Mouse (Mus musculus) layer of hippocampus, adult 8-10 months (tissue): ENCODE results near the gene Gm5269. TPM values are rescaled to one million over a fixed set of nuclear protein-coding genes. Genes with fewer than 3 reads are reported as not detected.

ENCODE experiments used
- DNase-seq, 2 experiments: peaks; one replicate each; pipeline ENCODE4 v3.0.0; 2022; ENCODE audit warnings: low spot score in 2 of 2
- total RNA-seq, 4 experiments: library from RNA; stranded (reverse); gene quantifications; 2 replicates each; pipeline ENCODE4 v1.2.4; 2022

Gm5269 gene
- total RNA-seq, 4 experiments from 2014 or later: not detected

- no peak for DNase-seq
These were observed 8.7 kb downstream of the Gm5269 start for GRCm38 (mm10) chr1:45881228-45881832.

DNA sequence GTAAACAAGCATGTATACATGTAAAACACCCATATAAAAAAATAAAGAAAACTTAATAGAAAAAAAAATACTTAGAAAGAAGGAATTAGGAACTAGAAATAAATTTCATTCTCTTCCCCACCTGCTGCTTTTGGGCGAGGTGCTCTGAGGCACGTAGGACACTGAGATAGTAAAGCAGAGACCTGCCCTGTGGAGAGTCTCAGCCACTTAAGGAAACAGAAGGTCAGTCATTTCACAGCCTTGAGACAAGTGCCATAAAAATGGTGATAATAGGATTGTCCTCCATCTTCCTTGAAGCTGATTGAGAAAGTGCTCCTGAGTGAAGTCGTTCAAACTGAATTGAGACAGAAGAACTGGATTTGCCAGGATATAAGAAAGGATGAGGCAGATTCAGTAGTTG lies 12.6 kb downstream of the Gm5269 start:
- DNase-seq: no peak

DNA sequence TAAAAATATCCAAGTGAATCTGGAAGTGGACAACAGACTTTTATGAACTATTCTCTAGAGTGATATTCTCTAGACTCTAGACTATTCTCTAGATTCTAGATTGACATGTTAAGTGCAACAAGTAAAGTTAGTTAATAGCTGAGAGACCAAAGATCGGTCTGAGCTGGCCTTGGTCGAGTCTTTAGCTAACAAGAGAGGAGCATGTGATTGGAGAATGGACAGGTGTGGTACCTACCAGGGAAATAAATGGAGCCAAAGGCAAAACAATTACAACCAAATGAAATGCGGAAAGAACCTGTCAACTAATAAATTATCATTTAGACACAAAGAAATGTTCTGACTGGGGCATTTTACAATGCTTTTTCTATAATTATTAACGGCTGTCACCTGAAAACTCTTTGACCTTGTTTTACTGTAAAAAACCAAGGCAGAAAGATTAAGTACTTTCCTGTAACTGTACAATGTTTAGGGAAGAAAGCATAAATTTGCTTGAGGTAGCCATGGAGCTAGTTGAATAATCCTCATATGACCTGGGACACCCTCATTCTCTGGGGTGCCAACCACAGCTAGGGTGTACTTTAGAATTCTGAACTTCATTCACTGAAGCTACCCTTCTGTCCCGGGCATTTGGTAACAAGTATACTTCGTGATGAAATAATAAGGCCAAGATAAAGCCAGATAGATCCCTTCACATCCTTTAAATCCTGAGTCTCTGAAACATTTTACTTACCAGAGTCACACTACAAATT lies 13.4 kb downstream of the Gm5269 start:
- no peak for DNase-seq

GRCm38 (mm10) chr1:45875640-45876039 lies 14.4 kb downstream of the Gm5269 start:
- DNase-seq: no peak

DNA sequence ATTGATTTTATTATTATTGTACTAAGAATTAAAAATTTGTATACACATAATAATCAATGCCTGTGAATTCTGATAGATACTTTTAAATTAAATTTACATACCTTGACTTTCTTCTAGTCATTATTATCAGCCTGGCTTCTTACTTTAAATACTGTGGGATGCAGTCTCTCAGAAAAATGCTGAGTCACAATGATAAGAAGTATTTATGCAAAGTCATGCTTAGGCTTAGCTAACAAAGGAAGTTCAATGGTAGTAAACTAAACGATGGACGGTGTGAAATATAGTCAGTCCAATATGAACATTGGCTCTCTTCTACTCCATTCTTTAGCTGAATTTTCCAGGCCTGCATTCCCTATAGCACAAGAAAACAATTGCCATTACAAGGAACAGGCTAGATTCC lies 16.8 kb downstream of the Gm5269 start:
- DNase-seq: no peak

DNA sequence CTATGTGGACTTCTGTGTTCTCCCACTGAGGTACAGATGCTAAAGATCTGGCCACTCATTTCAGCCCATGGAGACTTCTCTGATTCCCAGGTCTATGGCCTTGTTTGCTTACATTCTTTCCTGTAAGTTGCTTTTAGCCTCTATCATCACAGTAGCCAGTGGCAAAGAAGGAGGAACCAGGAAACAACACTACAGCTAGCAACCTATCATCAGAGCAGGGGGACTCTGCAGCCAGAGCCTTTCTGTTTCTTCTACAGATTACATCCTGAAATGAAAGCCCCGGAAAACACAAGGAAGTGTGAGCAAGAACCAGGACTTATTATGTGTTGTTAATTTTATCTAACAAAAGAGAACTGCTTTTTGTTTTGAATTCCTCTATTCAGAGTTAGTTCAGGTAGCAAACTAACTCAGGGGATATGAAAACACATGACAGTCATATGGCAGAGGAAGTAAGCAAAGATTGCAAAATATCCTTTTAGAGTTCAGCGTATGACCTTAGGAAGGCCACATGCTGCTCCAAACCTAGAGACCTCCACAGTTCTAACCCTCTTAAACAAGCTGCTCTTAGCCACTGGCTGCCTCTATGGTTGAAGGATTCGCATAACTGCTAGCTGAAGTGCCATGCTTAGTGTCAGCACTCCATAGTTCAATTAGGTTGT lies 21.5 kb downstream of the Gm5269 start:
- no peak for DNase-seq

- DNase-seq: no peak
These were observed 22.0 kb downstream of the Gm5269 start for GRCm38 (mm10) chr1:45868050-45868449.

- no peak for DNase-seq
These were observed 23.6 kb downstream of the Gm5269 start for GRCm38 (mm10) chr1:45866288-45867018.

DNA sequence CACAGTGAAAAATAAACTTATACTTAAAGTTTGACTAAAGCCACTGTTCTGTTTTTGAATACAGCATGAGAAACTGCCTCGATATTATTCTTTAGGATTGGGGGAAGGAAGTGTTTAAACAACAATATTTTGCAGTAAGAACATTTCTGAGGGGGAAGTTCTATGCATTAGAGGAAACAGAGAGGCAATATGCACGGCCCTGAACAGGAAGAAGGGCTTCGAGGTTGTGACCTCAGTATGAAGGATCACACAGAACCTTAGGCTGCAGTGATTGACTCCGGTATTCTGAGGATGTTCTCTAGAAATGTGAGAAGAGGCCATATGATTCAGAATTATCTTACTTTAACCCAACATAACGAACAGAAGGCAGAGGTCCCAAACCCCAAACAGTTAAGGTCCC lies 24.3 kb downstream of the Gm5269 start:
- no peak for DNase-seq

GRCm38 (mm10) chr1:45865316-45865715 lies 24.8 kb downstream of the Gm5269 start:
- DNase-seq: no peak

DNA sequence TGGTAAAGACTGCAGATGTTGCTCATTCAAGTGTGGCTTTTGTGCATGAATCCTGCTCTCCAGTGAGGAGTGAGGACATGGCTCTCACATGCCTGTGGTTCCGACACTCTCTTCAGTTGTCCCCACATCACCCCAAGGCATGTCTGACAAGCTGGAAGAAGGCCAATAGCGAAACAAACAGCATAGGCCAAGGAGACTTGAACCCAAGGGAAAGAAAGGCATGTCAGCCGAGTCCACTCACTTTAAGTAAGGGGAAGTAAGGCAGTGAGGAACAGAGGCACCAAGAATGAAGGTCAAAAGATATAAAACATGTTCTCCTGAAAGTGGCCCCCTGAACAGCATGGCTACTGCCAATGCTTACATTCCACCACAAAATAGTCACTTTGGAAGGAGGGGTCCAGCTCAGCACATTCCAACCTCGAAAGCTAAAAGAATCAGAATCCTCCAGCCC lies 25.5 kb downstream of the Gm5269 start:
- no peak for DNase-seq

- DNase-seq: no peak
These were observed 26.4 kb downstream of the Gm5269 start for GRCm38 (mm10) chr1:45863641-45864040.

DNA sequence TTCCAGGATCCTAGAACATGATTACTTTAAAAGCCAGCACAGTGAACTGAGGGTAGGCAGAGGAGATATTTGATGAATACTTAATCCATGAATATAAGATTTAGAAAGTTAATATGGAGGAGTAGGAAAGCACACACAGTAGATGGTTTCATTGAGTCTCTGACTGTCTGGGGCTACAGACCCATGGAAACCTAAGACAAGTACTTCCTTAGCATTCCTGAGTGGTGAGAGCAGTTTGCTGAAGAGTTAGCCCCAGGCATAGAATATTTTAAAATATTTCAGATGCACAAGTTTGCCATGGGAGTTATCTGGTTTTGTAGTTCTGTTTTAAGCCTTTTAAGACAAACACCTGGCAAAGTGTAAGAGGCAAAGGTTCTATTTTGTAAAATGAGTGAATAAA lies 28.9 kb downstream of the Gm5269 start:
- no peak for DNase-seq

DNA sequence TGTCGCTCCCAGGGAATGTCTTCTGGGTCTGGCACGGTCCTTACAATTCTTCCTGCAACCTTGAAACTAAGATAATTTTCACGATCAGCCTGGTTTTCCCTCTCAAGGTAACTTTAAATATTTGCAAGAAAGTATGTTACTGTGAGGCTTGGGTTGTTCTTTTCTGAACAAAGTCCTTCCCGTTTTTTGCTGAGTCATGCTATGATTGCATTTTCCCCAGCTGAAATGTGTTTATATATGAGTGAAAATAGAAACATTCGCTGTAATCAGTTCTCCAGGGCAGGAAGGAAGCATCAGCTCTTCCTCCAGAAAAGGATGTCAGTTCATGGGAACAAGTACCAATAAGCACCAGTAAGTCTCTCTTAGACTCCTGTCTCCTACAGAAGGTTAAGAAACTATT lies 29.7 kb downstream of the Gm5269 start:
- no peak for DNase-seq

DNA sequence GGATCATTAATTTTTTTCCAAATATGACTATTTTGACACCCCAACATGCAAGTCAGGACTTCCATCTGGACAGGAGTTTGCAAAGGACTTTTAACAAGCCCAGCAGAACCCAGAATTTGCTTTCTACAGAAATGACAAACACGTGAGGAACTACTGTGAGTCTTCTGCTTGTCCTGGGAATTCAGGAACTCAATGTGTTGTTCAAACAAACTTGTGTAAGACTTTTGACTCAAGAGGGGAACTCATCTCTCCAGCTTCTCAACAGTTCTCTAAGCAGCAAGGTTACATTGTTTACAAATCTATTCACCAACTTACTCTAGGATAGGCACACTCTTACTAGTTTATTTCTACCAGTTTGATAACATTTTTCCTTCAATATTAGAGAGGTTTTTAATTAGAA lies 32.0 kb downstream of the Gm5269 start:
- no peak for DNase-seq

- DNase-seq: no peak
These were observed 44.6 kb downstream of the Gm5269 start for GRCm38 (mm10) chr1:45845466-45845865.

Other genes with a start within 250 kb of the Gm5269 start
- gene Wdr75, start 95.1 kb downstream of the Gm5269 start, total RNA-seq: 10 to 100 TPM; 36.9 to 50.4 (median 42.3) TPM
- 10 to 100 TPM in 2 of 4 experiments, 1 to 10 TPM in 2; 6.9 to 11.1 (median 8.9) TPM for gene Slc40a1, start 36.2 kb upstream of the Gm5269 start, total RNA-seq
- gene Dnah7b, start 176.0 kb upstream of the Gm5269 start, total RNA-seq: 1 to 10 TPM; 2.0 to 3.6 (median 2.5) TPM